ENCODE assay signal across 26 mouse cellular contexts in genomic region chr17:81898984-81899383, GRCm38 (mm10).
DNase-seq lines count a peak whose midpoint lies in the region; ATAC-seq and TF ChIP-seq lines count a peak whose summit lies in the region.
"Had no signal": no experiment of that assay in that cellular context is flagged by ENCODE, and none has a peak within 500 bp of the region (broad histone marks: within the 10 kb centered on the region; RNA-seq: fewer than 3 reads in every experiment).

No protein-coding gene starts in this region.

- TF ChIP-seq POLR2A in myocyte (IDR thresholded peaks at IDR 0.05; ENCODE audit: insufficient read length, low read depth): no peak

- H3K27me3 ChIP-seq in kidney, postnatal 0 days (ENCODE audit: insufficient read depth, low read length): no peaks in the 10 kb centered on the region
- no peaks in the 10 kb centered on the region for H3K27me3 ChIP-seq in myocyte (ENCODE audit: control insufficient read depth, insufficient read depth, insufficient read length)
- H3K27me3 ChIP-seq in midbrain, embryonic 13.5 days: no peaks in the 10 kb centered on the region
- H3K27me3 ChIP-seq: embryonic facial prominence, embryonic 13.5 days; hindbrain, embryonic 12.5 days; hindbrain, embryonic 15.5 days; intestine, embryonic 15.5 days; Patski had no signal

- H3ac ChIP-seq in myocyte (ENCODE audit: control insufficient read depth, insufficient read length): no peak overlapping the region

- 66% methylated on average over 2 of the region's 2 CpGs for WGBS in kidney, postnatal 0 days
- 93% methylated on average over 2 of the region's 2 CpGs for WGBS in midbrain, embryonic 13.5 days

- no peak for TF ChIP-seq CTCF in kidney, postnatal 0 days (IDR thresholded peaks at IDR 0.05; ENCODE audit: low read depth)
- TF ChIP-seq CTCF in layer of hippocampus, adult 2 months (conservative IDR thresholded peaks at IDR 0.05): no peak

- no peak overlapping the region for H3K27ac ChIP-seq in kidney, postnatal 0 days
- H3K27ac ChIP-seq in layer of hippocampus, adult 2 months: no peak overlapping the region
- H3K27ac ChIP-seq in midbrain, embryonic 13.5 days: no peak overlapping the region
- H3K27ac ChIP-seq: embryonic facial prominence, embryonic 10.5 days; embryonic facial prominence, embryonic 13.5 days; gastrocnemius, adult 2 months; hindbrain, embryonic 12.5 days; hindbrain, embryonic 15.5 days; intestine, embryonic 15.5 days had no signal

- DNase-seq in kidney, postnatal 0 days (ENCODE audit: low spot score): peak; percentile 21
- DNase-seq in kidney, postnatal 25 days: no peak
- DNase-seq in adipocyte (ENCODE audit: low spot score): peak; percentile 59
- no peak for DNase-seq in layer of hippocampus, adult 2 months (ENCODE audit: low spot score in 2 of 2)
- DNase-seq: adrenal gland, adult 2 months; adrenal gland, postnatal 14 days; cerebellum, adult 11 months; cerebellum, adult 2 months; cerebellum, postnatal 10 days; cerebellum, postnatal 36 days; embryo, embryonic 11 days; forebrain, postnatal 0 days; gastrocnemius, adult 2 months; gastrocnemius, postnatal 14 days; heart, adult 11 months had no signal

- H3K4me1 ChIP-seq in kidney, postnatal 0 days (replicated peaks; ENCODE audit: insufficient read depth, low read length): no peaks in the 10 kb centered on the region
- H3K4me1 ChIP-seq in midbrain, embryonic 13.5 days (replicated peaks): no peaks in the 10 kb centered on the region
- H3K4me1 ChIP-seq: embryonic facial prominence, embryonic 10.5 days; embryonic facial prominence, embryonic 13.5 days; hindbrain, embryonic 12.5 days; hindbrain, embryonic 15.5 days; intestine, embryonic 15.5 days had no signal

- no peak overlapping the region for H3K4me3 ChIP-seq in kidney, postnatal 0 days (replicated peaks; ENCODE audit: low read depth, low read length)
- no peak overlapping the region for H3K4me3 ChIP-seq in myocyte
- H3K4me3 ChIP-seq in layer of hippocampus, adult 2 months: no peak overlapping the region
- no peak overlapping the region for H3K4me3 ChIP-seq in midbrain, embryonic 13.5 days (replicated peaks)
- H3K4me3 ChIP-seq: embryonic facial prominence, embryonic 10.5 days; embryonic facial prominence, embryonic 13.5 days; gastrocnemius, adult 2 months; hindbrain, embryonic 12.5 days; hindbrain, embryonic 15.5 days; intestine, embryonic 15.5 days had no signal

- no peak overlapping the region for H3K9ac ChIP-seq in kidney, postnatal 0 days (ENCODE audit: low read depth, low read length)
- no peak overlapping the region for H3K9ac ChIP-seq in midbrain, embryonic 13.5 days (replicated peaks)
- H3K9ac ChIP-seq: embryonic facial prominence, embryonic 13.5 days; forebrain, postnatal 0 days; hindbrain, embryonic 12.5 days; hindbrain, embryonic 15.5 days; intestine, embryonic 15.5 days had no signal

- no peaks in the 10 kb centered on the region for H3K79me2 ChIP-seq in myocyte (ENCODE audit: control insufficient read depth, insufficient read depth)

- no peaks in the 10 kb centered on the region for H3K36me3 ChIP-seq in kidney, postnatal 0 days (ENCODE audit: insufficient read depth, low read length)
- H3K36me3 ChIP-seq in myocyte (ENCODE audit: control insufficient read depth, insufficient read depth): no peaks in the 10 kb centered on the region
- H3K36me3 ChIP-seq in midbrain, embryonic 13.5 days: no peaks in the 10 kb centered on the region
- H3K36me3 ChIP-seq: embryonic facial prominence, embryonic 10.5 days; embryonic facial prominence, embryonic 13.5 days; hindbrain, embryonic 12.5 days; hindbrain, embryonic 15.5 days; intestine, embryonic 15.5 days had no signal

- no peaks in the 10 kb centered on the region for H3K9me3 ChIP-seq in kidney, postnatal 0 days (replicated peaks; ENCODE audit: low read length)
- H3K9me3 ChIP-seq in midbrain, embryonic 13.5 days: no peaks in the 10 kb centered on the region
- H3K9me3 ChIP-seq: hindbrain, embryonic 12.5 days; hindbrain, embryonic 15.5 days; intestine, embryonic 15.5 days had no signal

- H3K4me2 ChIP-seq in kidney, postnatal 0 days (ENCODE audit: low read length): no peak overlapping the region
- H3K4me2 ChIP-seq in myocyte (ENCODE audit: low read depth): peak overlapping the region; percentile 20
- no peak overlapping the region for H3K4me2 ChIP-seq in midbrain, embryonic 13.5 days (replicated peaks)
- H3K4me2 ChIP-seq: embryonic facial prominence, embryonic 13.5 days; heart, embryonic 11.5 days; hindbrain, embryonic 12.5 days; hindbrain, embryonic 15.5 days; intestine, embryonic 15.5 days had no signal

- no peak for ATAC-seq in kidney, postnatal 0 days (replicated peaks; ENCODE audit: low FRiP score, low read depth)
- ATAC-seq in midbrain, embryonic 13.5 days: no peak
- ATAC-seq: CD4-positive, CD25-positive, alpha-beta regulatory T cell, adult 4 months; forebrain, embryonic 14.5 days; forebrain, postnatal 0 days; intestine, embryonic 15.5 days; Patski had no signal

TF ChIP-seq in myocyte, 11 proteins besides CTCF, POLR2A, EP300 and RAD21:
- TF ChIP-seq SRF (IDR thresholded peaks at IDR 0.05; ENCODE audit: control insufficient read depth, insufficient read length, low read depth) (no peak), CEBPB (IDR thresholded peaks at IDR 0.05; ENCODE audit: insufficient read depth, poor library complexity, severe bottlenecking) (peak; percentile 86)

Comparison
In these comparisons a context has a peak if more than half of its experiments do, and no peak if none do; other contexts are left out.
1. DNase-seq: peak in kidney, postnatal 0 days (single experiment) and adipocyte (single experiment); none in kidney, postnatal 25 days (0 of 2) and layer of hippocampus, adult 2 months (0 of 2).